Mouse (Mus musculus) stomach, postnatal 0 days (tissue): ENCODE measurements around the gene Prpf3.

Experiments
- CTCF ChIP-seq: IDR thresholded peaks from 2 replicates; pipeline ENCODE4 v1.5.1; 2016; ENCODE audit warnings: antibody characterized with exemption, low read depth, mild to moderate bottlenecking, moderate library complexity
- EP300 ChIP-seq: optimal IDR thresholded peaks from 2 replicates; pipeline ENCODE3; 2016; ENCODE audit warnings: antibody characterized with exemption

DNA sequence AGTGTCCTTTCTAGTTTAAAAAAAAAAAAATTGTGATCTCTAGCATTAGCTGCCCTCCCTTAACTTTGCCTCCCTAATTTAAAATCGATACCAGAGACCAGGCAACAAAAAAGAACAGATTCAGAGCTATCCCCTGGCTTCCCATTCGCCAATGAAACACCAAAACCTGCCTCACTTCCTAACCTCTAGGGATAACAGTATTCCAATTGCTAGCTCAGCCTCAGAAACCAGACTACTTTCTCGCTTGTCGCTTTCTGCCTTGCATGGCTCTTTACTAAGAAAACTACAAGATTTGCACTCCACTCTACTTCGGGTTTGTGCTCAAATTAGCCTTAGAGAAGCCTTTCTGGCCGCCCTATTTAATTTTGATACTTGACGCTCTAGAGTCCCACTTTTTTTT is 430 bp upstream of the Prpf3 start:
- TF ChIP-seq CTCF: no peak
- no peak for TF ChIP-seq EP300
